Comparison of ENCODE assay signal across 8 mouse cellular contexts in the genomic region with DNA sequence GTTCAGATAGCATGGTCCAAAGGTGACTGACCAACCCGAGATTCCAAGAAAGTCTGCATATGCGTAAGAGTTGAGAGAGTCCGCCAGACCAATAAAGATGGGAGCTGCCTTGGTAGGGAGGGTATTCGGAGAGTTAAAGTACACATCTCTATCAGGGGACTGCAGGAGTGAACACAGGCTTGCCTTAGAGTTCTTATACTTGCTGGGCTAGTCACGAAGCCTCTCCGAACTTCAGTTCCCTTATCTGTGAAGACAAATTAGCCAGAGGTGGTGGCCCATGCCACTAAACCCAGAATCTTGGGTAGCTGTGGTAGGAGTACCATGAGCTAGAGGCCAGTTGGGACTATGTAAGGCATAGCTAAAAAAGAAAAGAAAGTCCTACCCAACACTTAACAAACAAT. TPM values are rescaled to one million over a fixed set of nuclear protein-coding genes. Genes with fewer than 3 reads are reported as not detected.
DNase-seq lines count a peak whose midpoint lies in the region; ATAC-seq and TF ChIP-seq lines count a peak whose summit lies in the region.

No protein-coding gene starts in this region.

- H3K36me3 ChIP-seq in kidney, adult 2 months (ENCODE audit: control insufficient read depth, insufficient read depth, low read length): no peaks in the 10 kb centered on the region
- 0 out of 2 replicates have a peak, but pooled peaks cover 5% of the 10 kb centered on the region for H3K36me3 ChIP-seq in embryonic facial prominence, embryonic 14.5 days (ENCODE audit: control insufficient read depth, insufficient read depth, low read length)
- H3K36me3 ChIP-seq in intestine, embryonic 16.5 days (ENCODE audit: control insufficient read depth, insufficient read depth, low read length): no peaks in the 10 kb centered on the region
- peaks cover 12% of the 10 kb centered on the region for H3K36me3 ChIP-seq in midbrain, embryonic 10.5 days

- ATAC-seq in embryonic facial prominence, embryonic 14.5 days (ENCODE audit: low read depth): no peak
- ATAC-seq in intestine, embryonic 16.5 days: peak; percentile 90

- WGBS in kidney, adult 2 months: 45% methylated on average over 6 of the region's 6 CpGs
- WGBS in embryonic facial prominence, embryonic 14.5 days: 78% methylated on average over 6 of the region's 6 CpGs
- WGBS in intestine, embryonic 16.5 days: 49% methylated on average over 6 of the region's 6 CpGs
- WGBS in midbrain, embryonic 10.5 days: 73% methylated on average over 6 of the region's 6 CpGs

- no peaks in the 10 kb centered on the region for H3K9me3 ChIP-seq in embryonic facial prominence, embryonic 14.5 days (ENCODE audit: control insufficient read depth, low read length)
- no peaks in the 10 kb centered on the region for H3K9me3 ChIP-seq in intestine, embryonic 16.5 days (ENCODE audit: control insufficient read depth, low read length)
- peaks cover 5% of the 10 kb centered on the region; the same call in 1 of the 2 replicates for H3K9me3 ChIP-seq in midbrain, embryonic 10.5 days (replicated peaks)

- no peak overlapping the region for H3K27ac ChIP-seq in kidney, adult 2 months (ENCODE audit: insufficient read depth, low read depth, low read length)
- no peak overlapping the region for H3K27ac ChIP-seq in embryonic facial prominence, embryonic 14.5 days (replicated peaks; ENCODE audit: low read depth, low read length)
- H3K27ac ChIP-seq in intestine, embryonic 16.5 days (ENCODE audit: low read length): peak overlapping the region; percentile 100
- no peak overlapping the region for H3K27ac ChIP-seq in midbrain, embryonic 10.5 days (replicated peaks)

- no peak overlapping the region for H3K9ac ChIP-seq in embryonic facial prominence, embryonic 14.5 days (ENCODE audit: low read depth, low read length)
- H3K9ac ChIP-seq in intestine, embryonic 16.5 days (ENCODE audit: low read depth, low read length): no peak overlapping the region

- DNase-seq in kidney, adult 2 months: peak; percentile 69
- DNase-seq in kidney, postnatal 25 days: no peak
- DNase-seq in embryonic facial prominence, embryonic 14.5 days (ENCODE audit: low spot score): no peak
- no peak for DNase-seq in midbrain, embryonic 10.5 days (ENCODE audit: low spot score)
- DNase-seq in urinary bladder, postnatal 10 days (ENCODE audit: low spot score): no peak
- no peak for DNase-seq in testis, postnatal 14 days (ENCODE audit: low spot score)
- DNase-seq in right cerebral cortex, adult 18-20 months: no peak

- H3K27me3 ChIP-seq in kidney, adult 2 months (replicated peaks; ENCODE audit: control insufficient read depth, insufficient read depth, low read length): no peaks in the 10 kb centered on the region
- no peaks in the 10 kb centered on the region for H3K27me3 ChIP-seq in embryonic facial prominence, embryonic 14.5 days (replicated peaks; ENCODE audit: control insufficient read depth, insufficient read depth, low read length)
- no peaks in the 10 kb centered on the region for H3K27me3 ChIP-seq in intestine, embryonic 16.5 days (replicated peaks; ENCODE audit: control insufficient read depth, insufficient read depth, low read length)
- H3K27me3 ChIP-seq in midbrain, embryonic 10.5 days (ENCODE audit: low read depth, poor library complexity, severe bottlenecking): no peaks in the 10 kb centered on the region

- no peak for TF ChIP-seq POLR2A in kidney, adult 2 months (IDR thresholded peaks at IDR 0.05; ENCODE audit: low read depth, low read length)

- no peak for TF ChIP-seq CTCF in kidney, adult 2 months (conservative IDR thresholded peaks at IDR 0.05; ENCODE audit: insufficient read depth, insufficient read length, low read depth, low read length)

- no peak overlapping the region for H3K4me3 ChIP-seq in kidney, adult 2 months (ENCODE audit: insufficient read depth, low read depth, low read length)
- H3K4me3 ChIP-seq in embryonic facial prominence, embryonic 14.5 days (ENCODE audit: low read depth, low read length): peak overlapping the region; percentile 96
- H3K4me3 ChIP-seq in intestine, embryonic 16.5 days (ENCODE audit: low read length): no peak overlapping the region; the same call in 1 of the 2 replicates
- H3K4me3 ChIP-seq in midbrain, embryonic 10.5 days: peak overlapping the region; percentile 94

- peaks cover 7% of the 10 kb centered on the region; the same call in 1 of the 2 replicates for H3K4me1 ChIP-seq in kidney, adult 2 months (ENCODE audit: control insufficient read depth, insufficient read depth, low read length)
- peaks cover 5% of the 10 kb centered on the region; the same call in 1 of the 2 replicates for H3K4me1 ChIP-seq in embryonic facial prominence, embryonic 14.5 days (ENCODE audit: control insufficient read depth, insufficient read depth, low read length)
- H3K4me1 ChIP-seq in intestine, embryonic 16.5 days (ENCODE audit: control insufficient read depth, insufficient read depth, low read length): peaks cover 8% of the 10 kb centered on the region
- H3K4me1 ChIP-seq in midbrain, embryonic 10.5 days: peaks cover 19% of the 10 kb centered on the region

- H3K4me2 ChIP-seq in embryonic facial prominence, embryonic 14.5 days (ENCODE audit: low read depth, low read length): peak overlapping the region; percentile 69
- H3K4me2 ChIP-seq in intestine, embryonic 16.5 days (ENCODE audit: low read depth, low read length): peak overlapping the region; percentile 78; the same call in 1 of the 2 replicates

RNA-seq across cellular contexts. Expression of a gene that starts 5.1 kb away (rescaled TPM):
- polyA plus RNA-seq in kidney, adult 2 months (2012; rRNA removed): 11.5 and 12.0 TPM in 2 replicates
- 27.8 and 28.5 TPM in 2 replicates for polyA plus RNA-seq in embryonic facial prominence, embryonic 14.5 days (2014; fragmentation: Nextera tagmentation; extraction: Ambion mirVana)
- polyA plus RNA-seq in intestine, embryonic 16.5 days (2015; fragmentation: Nextera tagmentation; extraction: Ambion mirVana): 21.6 and 22.9 TPM in 2 replicates
- 28.9 and 30.3 TPM in 2 replicates for polyA plus RNA-seq in midbrain, embryonic 10.5 days (2016; fragmentation: Nextera tagmentation; extraction: Ambion mirVana)

RNA-seq across cellular contexts. Expression of a gene that starts 44.1 kb away (rescaled TPM):
- polyA plus RNA-seq in kidney, adult 2 months (2012; rRNA removed): 19.3 and 20.0 TPM in 2 replicates
- 28.0 and 28.9 TPM in 2 replicates for polyA plus RNA-seq in embryonic facial prominence, embryonic 14.5 days (2014; fragmentation: Nextera tagmentation; extraction: Ambion mirVana)
- 40.4 and 42.7 TPM in 2 replicates for polyA plus RNA-seq in intestine, embryonic 16.5 days (2015; fragmentation: Nextera tagmentation; extraction: Ambion mirVana)
- 13.8 and 14.3 TPM in 2 replicates for polyA plus RNA-seq in midbrain, embryonic 10.5 days (2016; fragmentation: Nextera tagmentation; extraction: Ambion mirVana)

RNA-seq across cellular contexts. Expression of a gene that starts 59.1 kb away (rescaled TPM):
- polyA plus RNA-seq in kidney, adult 2 months (2012; rRNA removed): 96.1 and 120 TPM in 2 replicates
- polyA plus RNA-seq in embryonic facial prominence, embryonic 14.5 days (2014; fragmentation: Nextera tagmentation; extraction: Ambion mirVana): 692 and 697 TPM in 2 replicates
- polyA plus RNA-seq in intestine, embryonic 16.5 days (2015; fragmentation: Nextera tagmentation; extraction: Ambion mirVana): 615 and 619 TPM in 2 replicates
- polyA plus RNA-seq in midbrain, embryonic 10.5 days (2016; fragmentation: Nextera tagmentation; extraction: Ambion mirVana): 517 and 522 TPM in 2 replicates

Comparison
In these comparisons a context has a peak if more than half of its experiments do, and no peak if none do; other contexts are left out.
1. H3K4me3 ChIP-seq: peak in embryonic facial prominence, embryonic 14.5 days (single experiment) and midbrain, embryonic 10.5 days (single experiment); none in kidney, adult 2 months (single experiment) and intestine, embryonic 16.5 days (single experiment).